Mouse (Mus musculus) MEL (cell line): Measurements from ENCODE around the gene Aoc1. TPM values are rescaled to one million over a fixed set of nuclear protein-coding genes. Genes with fewer than 3 reads are reported as not detected.

Experiments
- DNase-seq: peaks from one replicate; pipeline ENCODE4 v3.0.0; 2011; ENCODE audit warnings: low read depth, low spot score
- H3K27ac ChIP-seq: 2 replicates; pipeline ENCODE4 v1.5.1; 2012; ENCODE audit warnings: low read depth, mild to moderate bottlenecking, control low read depth, low read length, moderate library complexity; ENCODE audit not compliant: control insufficient read depth
- H3K27me3 ChIP-seq, 2 experiments: fragments of 150-350 bp in 1 of 2; sonication (generic) in 1 of 2; 2 replicates each; pipeline ENCODE4 v1.6.1; 2012; ENCODE audit warnings: low read length in 2 of 2, mild to moderate bottlenecking in 2 of 2, improper control_type of control experiment in 1 of 2, moderate library complexity in 1 of 2; ENCODE audit not compliant: insufficient read depth in 2 of 2, control insufficient read depth in 1 of 2
- H3K36me3 ChIP-seq, 2 experiments: 2 replicates each; pipeline ENCODE4 v1.6.1; 2012 to 2014; ENCODE audit warnings: low read length in 2 of 2, improper control_type of control experiment in 1 of 2, inconsistent platforms in 1 of 2, mild to moderate bottlenecking in 1 of 2; ENCODE audit not compliant: insufficient read depth in 2 of 2, control insufficient read depth in 1 of 2
- H3K4me1 ChIP-seq, 2 experiments: fragments of 150-350 bp in 1 of 2; sonication (generic) in 1 of 2; 2 replicates each; pipeline ENCODE4 v1.6.1; 2012; ENCODE audit warnings: low read length in 2 of 2, improper control_type of control experiment in 1 of 2, mild to moderate bottlenecking in 1 of 2; ENCODE audit not compliant: insufficient read depth in 2 of 2, control insufficient read depth in 1 of 2
- H3K4me3 ChIP-seq, 2 experiments: fragments of 150-350 bp in 1 of 2; sonication (generic) in 1 of 2; 2 replicates each; pipeline ENCODE4 v1.5.1; 2012; ENCODE audit warnings: low read depth in 2 of 2, low read length in 2 of 2, mild to moderate bottlenecking in 2 of 2, moderate library complexity in 2 of 2, control low read depth in 1 of 2, improper control_type of control experiment in 1 of 2; ENCODE audit not compliant: control insufficient read depth in 1 of 2, insufficient read depth in 1 of 2
- H3K79me2 ChIP-seq: 2 replicates; pipeline ENCODE4 v1.6.1; 2012; ENCODE audit warnings: mild to moderate bottlenecking, low read length, moderate library complexity; ENCODE audit not compliant: control insufficient read depth, poor library complexity, insufficient read depth
- H3K9ac ChIP-seq: 2 replicates; pipeline ENCODE4 v1.6.1; 2012; ENCODE audit warnings: low read depth, mild to moderate bottlenecking, control low read depth, low read length, moderate library complexity; ENCODE audit not compliant: control insufficient read depth, poor library complexity, severe bottlenecking
- H3K9me3 ChIP-seq: fragments of 150-350 bp; sonication (generic); replicated peaks from 2 replicates; pipeline ENCODE4 v1.6.1; 2012; ENCODE audit warnings: mild to moderate bottlenecking, low read length, improper control_type of control experiment, moderate library complexity; ENCODE audit not compliant: insufficient read depth
- BHLHE40 ChIP-seq: IDR thresholded peaks from 2 replicates; pipeline ENCODE4 v1.6.1; 2012; ENCODE audit warnings: low read depth, mild to moderate bottlenecking, inconsistent platforms, low read length, improper control_type of control experiment, borderline replicate concordance
- ELF1 ChIP-seq: IDR thresholded peaks from 2 replicates; pipeline ENCODE4 v1.6.1; 2014; ENCODE audit warnings: low read depth, mild to moderate bottlenecking, inconsistent platforms, low read length, improper control_type of control experiment, moderate library complexity
- ETS1 ChIP-seq: IDR thresholded peaks from 2 replicates; pipeline ENCODE4 v1.6.1; 2012; ENCODE audit warnings: low read depth, mild to moderate bottlenecking, inconsistent platforms, low read length, improper control_type of control experiment, moderate library complexity
- GABPA ChIP-seq: IDR thresholded peaks from 2 replicates; pipeline ENCODE4 v1.6.1; 2012; ENCODE audit warnings: low read depth, mild to moderate bottlenecking, inconsistent platforms, low read length, improper control_type of control experiment, moderate library complexity
- MAX ChIP-seq: IDR thresholded peaks from 2 replicates; pipeline ENCODE4 v1.6.1; 2011; ENCODE audit warnings: low read length, improper control_type of control experiment
- MEF2A ChIP-seq: IDR thresholded peaks from 2 replicates; pipeline ENCODE4 v1.6.1; 2014; ENCODE audit warnings: low read depth, mild to moderate bottlenecking, inconsistent platforms, low read length, improper control_type of control experiment; ENCODE audit not compliant: poor library complexity, insufficient replicate concordance, severe bottlenecking; ENCODE audit errors: extremely low read depth
- NRF1 ChIP-seq: IDR thresholded peaks from 2 replicates; pipeline ENCODE4 v1.6.1; 2014; ENCODE audit warnings: low read depth, mild to moderate bottlenecking, inconsistent platforms, low read length, improper control_type of control experiment, moderate library complexity; ENCODE audit not compliant: poor library complexity, insufficient read depth, severe bottlenecking
- POLR2AphosphoS5 ChIP-seq: IDR thresholded peaks from 2 replicates; pipeline ENCODE4 v1.6.1; 2012; ENCODE audit warnings: low read depth, borderline replicate concordance, mild to moderate bottlenecking, inconsistent platforms, low read length, moderate library complexity, mixed read lengths
- RAD21 ChIP-seq: IDR thresholded peaks from 2 replicates; pipeline ENCODE4 v1.6.1; 2011; ENCODE audit warnings: mild to moderate bottlenecking, low read depth, low read length, improper control_type of control experiment
- RCOR1 ChIP-seq: IDR thresholded peaks from 2 replicates; pipeline ENCODE4 v1.6.1; 2012; ENCODE audit warnings: low read depth, mild to moderate bottlenecking, inconsistent platforms, low read length, improper control_type of control experiment
- SMC3 ChIP-seq: IDR thresholded peaks from 2 replicates; pipeline ENCODE4 v1.6.1; 2011; ENCODE audit warnings: low read depth, low read length, improper control_type of control experiment
- TAL1 ChIP-seq: IDR thresholded peaks from 2 replicates; pipeline ENCODE4 v1.6.1; 2012; ENCODE audit warnings: mild to moderate bottlenecking, inconsistent platforms, low read length, moderate library complexity, mixed read lengths
- TCF12 ChIP-seq: IDR thresholded peaks from 2 replicates; pipeline ENCODE4 v1.6.1; 2014; ENCODE audit warnings: low read depth, mild to moderate bottlenecking, inconsistent platforms, low read length, improper control_type of control experiment, moderate library complexity
- UBTF ChIP-seq: IDR thresholded peaks from 2 replicates; pipeline ENCODE4 v1.6.1; 2012; ENCODE audit warnings: low read depth, mild to moderate bottlenecking, inconsistent platforms, low read length, improper control_type of control experiment, moderate library complexity, borderline replicate concordance; ENCODE audit not compliant: insufficient read depth
- USF1 ChIP-seq: IDR thresholded peaks from 2 replicates; pipeline ENCODE4 v1.6.1; 2014; ENCODE audit warnings: low read depth, mild to moderate bottlenecking, inconsistent platforms, low read length, improper control_type of control experiment, moderate library complexity
- USF2 ChIP-seq, 2 experiments: IDR thresholded peaks; 2 replicates each; pipeline ENCODE4 v1.6.1; 2011 to 2012; ENCODE audit warnings: improper control_type of control experiment in 2 of 2, low read length in 2 of 2, borderline replicate concordance in 1 of 2, inconsistent platforms in 1 of 2, low read depth in 1 of 2, mild to moderate bottlenecking in 1 of 2; ENCODE audit not compliant: insufficient read depth in 1 of 2
- ZC3H11A ChIP-seq: IDR thresholded peaks from 2 replicates; pipeline ENCODE4 v1.6.1; 2012; ENCODE audit warnings: low read depth, mild to moderate bottlenecking, inconsistent platforms, low read length, improper control_type of control experiment
- polyA plus RNA-seq, 2 experiments: library from polyadenylated mRNA; stranded (reverse) in 1 of 2; unstranded in 1 of 2; fragments of >175 nt in 1 of 2; fragments of >200 nt in 1 of 2; gene quantifications; 2 replicates each; pipeline versions ENCODE4 v1.2.1 to v1.2.4; 2012; ENCODE audit warnings: low replicate concordance in 2 of 2, low read depth in 1 of 2; ENCODE audit not compliant: insufficient read length in 2 of 2, insufficient read depth in 1 of 2, missing spikeins in 1 of 2
- total RNA-seq: library from RNA; depleted of rRNA; stranded (reverse); fragments of 300-350 nt; gene quantifications from 2 replicates; pipeline ENCODE4 v1.2.3, GENCODE M21; 2012

Aoc1 gene
- total and polyA plus RNA-seq, 3 experiments, result not detected

DNA sequence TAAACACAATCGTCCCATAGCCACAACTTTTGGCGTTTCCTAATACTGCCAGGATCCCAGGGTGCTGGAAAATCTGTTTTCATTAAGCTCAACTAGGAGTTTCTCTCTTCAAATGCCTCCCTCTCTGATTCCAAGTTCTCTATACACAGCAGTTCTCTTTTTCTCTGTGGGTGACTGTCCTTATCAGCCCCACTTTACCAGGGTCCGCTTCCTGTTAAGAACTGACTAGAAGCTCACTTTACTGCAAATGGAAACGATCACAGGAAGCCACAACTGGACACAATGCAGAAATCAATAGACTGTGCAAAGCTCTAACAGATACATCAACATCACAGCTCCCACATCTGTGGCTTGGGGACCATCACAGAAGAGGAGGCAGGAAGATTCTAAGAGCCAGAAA, 21.5 kb downstream of the Aoc1 start (continued):
- TF ChIP-seq MEF2A (no peak), NRF1 (no peak)
- TF ChIP-seq, all 39 proteins: peak for 3

DNA sequence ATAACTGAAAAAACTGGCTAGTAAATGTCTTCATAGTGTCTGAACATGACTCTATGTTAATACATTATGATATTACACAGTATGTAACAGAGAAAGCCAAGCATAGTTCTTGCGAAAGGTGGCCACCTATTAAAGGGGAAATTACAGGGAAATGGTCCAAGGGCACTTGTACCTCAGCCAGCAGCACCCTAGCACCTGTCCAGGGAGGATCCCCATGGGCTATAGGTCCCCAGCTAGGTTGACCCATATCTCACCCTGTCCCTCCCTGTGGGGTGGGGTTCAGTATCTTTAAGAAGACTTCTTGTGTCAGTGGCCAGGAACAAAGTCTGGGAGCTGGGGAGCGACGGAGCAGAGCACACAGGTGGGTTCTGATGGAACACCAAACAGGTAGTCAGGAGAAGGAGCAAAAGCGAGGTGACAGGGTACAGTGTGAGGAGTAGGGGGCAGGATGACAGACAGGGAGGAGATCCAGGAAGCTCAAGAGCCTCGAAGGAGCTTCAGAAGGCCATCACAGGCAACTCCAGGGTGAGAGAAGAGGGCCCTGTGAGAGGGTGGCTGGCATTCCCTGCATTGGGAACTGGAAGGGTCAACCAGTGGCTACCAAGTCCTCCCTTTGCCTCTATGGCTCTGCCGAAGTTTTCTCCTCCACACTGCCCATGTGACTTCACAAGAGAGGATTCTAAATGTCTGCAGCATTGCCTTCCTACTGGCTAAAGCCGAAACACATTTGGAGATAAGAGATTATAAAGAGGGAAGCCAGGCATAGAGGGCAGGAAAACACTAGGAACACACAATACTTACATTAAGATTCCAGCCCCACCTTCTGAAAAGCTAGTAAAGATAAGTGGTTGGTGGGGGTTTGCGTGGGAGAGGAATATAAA, 22.5 kb downstream of the Aoc1 start:
- no peaks in the 10 kb centered on the region for H3K9me3 ChIP-seq
- H3K36me3 ChIP-seq, result peaks cover 0 to 9% of the 10 kb centered on the region in 2 experiments; a peak in 2 of 4 replicates
- peaks cover 0 to 15% of the 10 kb centered on the region in 2 experiments; a peak in 3 of 4 replicates for H3K4me1 ChIP-seq
- no peak for DNase-seq
- no peaks in the 10 kb centered on the region for H3K27me3 ChIP-seq
- no peak overlapping the region for H3K9ac ChIP-seq
- no peak overlapping the region for H3K27ac ChIP-seq
- no peak for TF ChIP-seq ZC3H11A
- TF ChIP-seq SMC3, result no peak
- no peak for TF ChIP-seq TCF12
- no peak for TF ChIP-seq MAX
- no peak for TF ChIP-seq TAL1
- TF ChIP-seq UBTF, result no peak
- no peak for TF ChIP-seq RCOR1
- no peak for TF ChIP-seq USF1
- TF ChIP-seq MEF2A, result no peak
- no peak for TF ChIP-seq ELF1
- TF ChIP-seq RAD21, result no peak
- TF ChIP-seq USF2 (IDR thresholded peaks at IDR 0.05; ENCODE audit: borderline replicate concordance in 1 of 2, insufficient read depth in 1 of 2, low read depth in 1 of 2, low read length in 2 of 2), result no peak
- TF ChIP-seq ETS1, result no peak
- no peak for TF ChIP-seq POLR2AphosphoS5
- TF ChIP-seq GABPA, result no peak
- TF ChIP-seq BHLHE40, result no peak
- TF ChIP-seq, all 39 proteins: peak for 0
- no peak overlapping the region for H3K4me3 ChIP-seq
- H3K79me2 ChIP-seq, result no peaks in the 10 kb centered on the region
